2 mouse cellular contexts compared by ENCODE assay signal in the genomic region with DNA sequence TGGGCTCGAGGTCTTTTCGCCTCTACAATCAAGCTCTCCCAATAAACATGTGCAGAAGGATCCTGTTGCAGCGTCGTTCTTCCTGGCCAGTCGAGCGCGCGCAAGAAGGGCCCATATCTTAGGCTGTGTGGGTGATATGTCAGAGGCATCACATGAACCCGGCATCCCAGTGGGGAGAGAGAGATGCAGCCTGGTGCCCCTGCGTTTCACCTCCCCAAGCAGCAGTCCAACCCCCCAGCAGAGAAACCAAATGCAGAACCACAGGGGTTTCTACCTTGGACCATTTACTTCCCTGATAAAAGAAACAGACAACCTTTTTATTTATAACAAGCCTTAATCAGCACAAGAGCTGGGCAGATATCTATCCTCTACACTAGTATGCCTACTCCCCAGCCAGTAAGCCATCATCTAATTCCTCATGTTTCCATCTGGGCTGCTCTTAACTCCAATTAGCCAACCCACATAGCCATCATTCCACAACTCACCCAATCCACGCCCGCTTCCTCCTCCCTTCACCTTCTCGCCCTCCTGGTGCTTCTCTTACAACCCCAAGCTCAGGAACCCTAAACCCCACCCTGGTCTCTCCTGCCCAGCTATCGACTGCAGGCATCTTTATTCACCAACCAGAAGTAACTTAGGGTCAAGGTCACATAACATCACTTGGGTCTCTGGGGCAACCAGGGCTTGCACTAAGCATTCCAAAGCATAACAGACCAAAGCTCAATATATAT.
TF ChIP-seq lines count a peak whose summit lies in the region.

No protein-coding gene starts in this region.

TF ChIP-seq in CH12.LX, 34 proteins besides CTCF, POLR2A, EP300 and RAD21:
- no peak for TF ChIP-seq MAX (IDR thresholded peaks at IDR 0.05; ENCODE audit: low read length)
- TF ChIP-seq ZMIZ1 (IDR thresholded peaks at IDR 0.05; ENCODE audit: low read depth, low read length), result no peak; the same call in 1 of the 2 replicates
- TF ChIP-seq CHD2 (IDR thresholded peaks at IDR 0.05; ENCODE audit: low read length), result peak; percentile 0; the same call in 1 of the 2 replicates
- no peak for TF ChIP-seq ELF1 (IDR thresholded peaks at IDR 0.05; ENCODE audit: low read depth, low read length)
- peak; percentile 88 for TF ChIP-seq POLR2AphosphoS2 (IDR thresholded peaks at IDR 0.05; ENCODE audit: low read depth, low read length)
- TF ChIP-seq MEF2A (IDR thresholded peaks at IDR 0.05; ENCODE audit: borderline replicate concordance, low read depth, low read length), result no peak
- no peak for TF ChIP-seq JUND (conservative IDR thresholded peaks at IDR 0.05; ENCODE audit: low read depth, low read length)
- no peak for TF ChIP-seq RCOR1 (conservative IDR thresholded peaks at IDR 0.05; ENCODE audit: low read depth, low read length)

TF ChIP-seq in MEL, 35 proteins besides CTCF, POLR2A, EP300 and RAD21:
- no peak for TF ChIP-seq UBTF (IDR thresholded peaks at IDR 0.05; ENCODE audit: borderline replicate concordance, insufficient read depth, low read depth, low read length)
- no peak for TF ChIP-seq NRF1 (IDR thresholded peaks at IDR 0.05; ENCODE audit: insufficient read depth, low read depth, low read length, poor library complexity, severe bottlenecking)
- no peak for TF ChIP-seq CHD1 (IDR thresholded peaks at IDR 0.05; ENCODE audit: low read depth, low read length)
- peak; percentile 39; the same call in 1 of the 2 replicates for TF ChIP-seq TBP (IDR thresholded peaks at IDR 0.05; ENCODE audit: low read depth, low read length)
- TF ChIP-seq MAX (IDR thresholded peaks at IDR 0.05; ENCODE audit: low read length), result no peak
- TF ChIP-seq MEF2A (IDR thresholded peaks at IDR 0.05; ENCODE audit: extremely low read depth, insufficient replicate concordance, low read depth, low read length, poor library complexity, severe bottlenecking), result no peak
- no peak for TF ChIP-seq NELFE (IDR thresholded peaks at IDR 0.05; ENCODE audit: low read depth, low read length)
- no peak for TF ChIP-seq ZNF384 (IDR thresholded peaks at IDR 0.05; ENCODE audit: low read depth, low read length)
- TF ChIP-seq MYB (IDR thresholded peaks at IDR 0.05; ENCODE audit: low read depth, low read length), result peak; percentile 79
- no peak for TF ChIP-seq E2F4 (IDR thresholded peaks at IDR 0.05; ENCODE audit: borderline replicate concordance, low read depth, low read length)
- peak; percentile 94 for TF ChIP-seq POLR2AphosphoS2 (IDR thresholded peaks at IDR 0.05; ENCODE audit: low read length)
- TF ChIP-seq SMC3 (IDR thresholded peaks at IDR 0.05; ENCODE audit: low read depth, low read length), result no peak; the same call in none of the 2 replicates
- no peak; the same call in 1 of the 2 replicates for TF ChIP-seq ETS1 (IDR thresholded peaks at IDR 0.05; ENCODE audit: low read depth, low read length)
- TF ChIP-seq MYC (IDR thresholded peaks at IDR 0.05; ENCODE audit: low read depth, low read length), result no peak
- no peak for TF ChIP-seq GABPA (IDR thresholded peaks at IDR 0.05; ENCODE audit: low read depth, low read length)
- TF ChIP-seq ELF1 (IDR thresholded peaks at IDR 0.05; ENCODE audit: low read depth, low read length), result no peak
- TF ChIP-seq CHD2 (IDR thresholded peaks at IDR 0.05; ENCODE audit: low read length), result no peak
- peak; percentile 62 for TF ChIP-seq ZMIZ1 (IDR thresholded peaks at IDR 0.05; ENCODE audit: low read depth, low read length)
- no peak; the same call in 1 of the 2 replicates for TF ChIP-seq GATA1 (IDR thresholded peaks at IDR 0.05; ENCODE audit: low read depth, low read length)
- TF ChIP-seq MAFK (IDR thresholded peaks at IDR 0.05; ENCODE audit: borderline replicate concordance, low read depth, low read length), result no peak
